Mouse (Mus musculus) hindbrain, embryonic 10.5 days (tissue): ENCODE measurements at regions not wholly inside any gene's neighbourhood (a gene's known extent, or its start where the extent isn't known, plus 50 kb on each side); places are given as distances from the start of the nearest gene placed in this dataset.
"Not testable (repeated sequence)": the region's sequence is repeated elsewhere in the genome, so short reads cannot be mapped to it uniquely, and the experiment has no call there.

ENCODE experiments used
- DNase-seq: peaks from one replicate; pipeline ENCODE4 v3.0.0-alpha.2; 2017; ENCODE audit warnings: low spot score
- H3K27ac ChIP-seq: fragments of 300-500 bp; sonication (generic); 2 replicates; pipeline ENCODE4 v1.5.1; 2016; ENCODE audit warnings: mild to moderate bottlenecking, moderate library complexity
- H3K27me3 ChIP-seq: fragments of 300-500 bp; sonication (generic); 2 replicates; pipeline ENCODE4 v1.6.1; 2016; ENCODE audit warnings: mild to moderate bottlenecking; ENCODE audit not compliant: poor library complexity, insufficient read depth, severe bottlenecking
- H3K36me3 ChIP-seq: fragments of 300-500 bp; sonication (generic); 2 replicates; pipeline ENCODE4 v1.6.1; 2016; ENCODE audit warnings: mild to moderate bottlenecking, moderate library complexity
- H3K4me1 ChIP-seq: fragments of 300-500 bp; sonication (generic); replicated peaks from 2 replicates; pipeline ENCODE4 v1.6.1; 2016; ENCODE audit warnings: mild to moderate bottlenecking
- H3K4me3 ChIP-seq: fragments of 300-500 bp; sonication (generic); 2 replicates; pipeline ENCODE4 v1.5.1; 2016; ENCODE audit warnings: mild to moderate bottlenecking, moderate library complexity
- H3K9me3 ChIP-seq: fragments of 300-500 bp; sonication (generic); 2 replicates; pipeline ENCODE4 v1.6.1; 2016; ENCODE audit warnings: mild to moderate bottlenecking, moderate library complexity
- WGBS: fragments of 180-500 bp; shearing (Covaris S2); methylation state at CpG from one replicate; pipeline ENCODE4 v1.1.7; 2016; 5-methylcytosine and 5-hydroxymethylcytosine counted together

- WGBS = 92% methylated on average over 9 of the region's 9 CpGs
- DNase-seq = no peak
- no peaks in the 10 kb centered on the region for H3K36me3 ChIP-seq
Observed at GRCm38 (mm10) chr19:54099292-54099691, 55.3 kb downstream of the Adra2a start.

GRCm38 (mm10) chr19:54099769-54100168 lies 55.8 kb downstream of the Adra2a start:
- Histone ChIP-seq H3K4me3 (no peak overlapping the region), H3K36me3 (no peaks in the 10 kb centered on the region), H3K4me1 (peaks cover 12% of the 10 kb centered on the region), H3K27me3 (no peaks in the 10 kb centered on the region), H3K27ac (no peak overlapping the region), H3K9me3 (no peaks in the 10 kb centered on the region)
- DNase-seq = no peak
- WGBS = 69% methylated on average over 6 of the region's 6 CpGs

More at GRCm38 (mm10) chr19:54099292-54099691, 55.3 kb downstream of the Adra2a start:
- no peaks in the 10 kb centered on the region for H3K27me3 ChIP-seq
- H3K9me3 ChIP-seq = no peaks in the 10 kb centered on the region
- peaks cover 16% of the 10 kb centered on the region for H3K4me1 ChIP-seq
- H3K27ac ChIP-seq = no peak overlapping the region
- no peak overlapping the region for H3K4me3 ChIP-seq

GRCm38 (mm10) chr19:54106571-54106970 lies 62.6 kb downstream of the Adra2a start:
- H3K27ac ChIP-seq = no peak overlapping the region
- no peaks in the 10 kb centered on the region for H3K36me3 ChIP-seq
- no peak for DNase-seq
- peaks cover 9% of the 10 kb centered on the region for H3K4me1 ChIP-seq
- H3K4me3 ChIP-seq = no peak overlapping the region
- no peaks in the 10 kb centered on the region for H3K27me3 ChIP-seq
- peaks cover 4% of the 10 kb centered on the region; the same call in 1 of the 2 replicates for H3K9me3 ChIP-seq
- WGBS = 78% methylated on average over 3 of the region's 3 CpGs

- DNase-seq = peak; percentile 23
- Histone ChIP-seq H3K27ac (no peak overlapping the region), H3K27me3 (no peaks in the 10 kb centered on the region), H3K36me3 (no peaks in the 10 kb centered on the region), H3K4me3 (no peak overlapping the region), H3K9me3 (peaks cover 4% of the 10 kb centered on the region; the same call in 1 of the 2 replicates), H3K4me1 (peaks cover 9% of the 10 kb centered on the region)
- WGBS = 54% methylated on average over 13 of the region's 13 CpGs
Observed at GRCm38 (mm10) chr19:54107103-54107821, 63.3 kb downstream of the Adra2a start.

GRCm38 (mm10) chr19:54110080-54110479 lies 66.1 kb downstream of the Adra2a start:
- H3K27ac ChIP-seq = no peak overlapping the region
- H3K27me3 ChIP-seq = peaks cover 19% of the 10 kb centered on the region
- DNase-seq = no peak
- 89% methylated on average over 6 of the region's 6 CpGs for WGBS
- H3K9me3 ChIP-seq = peaks cover 4% of the 10 kb centered on the region; the same call in 1 of the 2 replicates
- no peaks in the 10 kb centered on the region for H3K36me3 ChIP-seq
- peaks cover 25% of the 10 kb centered on the region for H3K4me1 ChIP-seq
- no peak overlapping the region for H3K4me3 ChIP-seq

- no peak overlapping the region for H3K4me3 ChIP-seq
- no peaks in the 10 kb centered on the region for H3K36me3 ChIP-seq
- H3K4me1 ChIP-seq = peaks cover 21% of the 10 kb centered on the region
- peaks cover 29% of the 10 kb centered on the region for H3K27me3 ChIP-seq
- 90% methylated on average over 3 of the region's 3 CpGs for WGBS
- no peak for DNase-seq
- peaks cover 4% of the 10 kb centered on the region; the same call in 1 of the 2 replicates for H3K9me3 ChIP-seq
- H3K27ac ChIP-seq = no peak overlapping the region
Observed at GRCm38 (mm10) chr19:54112691-54113090, 68.7 kb downstream of the Adra2a start.

- Histone ChIP-seq H3K27me3 (peaks cover 29% of the 10 kb centered on the region), H3K4me3 (no peak overlapping the region), H3K27ac (no peak overlapping the region), H3K9me3 (peaks cover 4% of the 10 kb centered on the region; the same call in 1 of the 2 replicates), H3K4me1 (peaks cover 20% of the 10 kb centered on the region), H3K36me3 (no peaks in the 10 kb centered on the region)
- WGBS = 50% methylated on average over 6 of the region's 6 CpGs
- DNase-seq = no peak
Observed at GRCm38 (mm10) chr19:54113421-54113820, 69.5 kb downstream of the Adra2a start.

GRCm38 (mm10) chr19:54114588-54115317 lies 70.8 kb downstream of the Adra2a start:
- H3K27ac ChIP-seq = peak overlapping the region; percentile 50; the same call in 1 of the 2 replicates
- DNase-seq = peak; percentile 66
- H3K36me3 ChIP-seq = no peaks in the 10 kb centered on the region
- WGBS = 7% methylated on average over 22 of the region's 22 CpGs
- H3K9me3 ChIP-seq = no peaks in the 10 kb centered on the region
- H3K27me3 ChIP-seq = peaks cover 29% of the 10 kb centered on the region
- H3K4me3 ChIP-seq = peak overlapping the region; percentile 48
- H3K4me1 ChIP-seq = peaks cover 20% of the 10 kb centered on the region

- no peaks in the 10 kb centered on the region for H3K36me3 ChIP-seq
- no peak for DNase-seq
- peak overlapping the region; percentile 50; the same call in 1 of the 2 replicates for H3K27ac ChIP-seq
- H3K27me3 ChIP-seq = peaks cover 29% of the 10 kb centered on the region
- peak overlapping the region; percentile 48 for H3K4me3 ChIP-seq
- no peaks in the 10 kb centered on the region for H3K9me3 ChIP-seq
- WGBS = 38% methylated on average over 4 of the region's 4 CpGs
- H3K4me1 ChIP-seq = peaks cover 20% of the 10 kb centered on the region
Observed at GRCm38 (mm10) chr19:54115335-54115734, 71.4 kb downstream of the Adra2a start.

- DNase-seq = no peak
- Histone ChIP-seq H3K9me3 (no peaks in the 10 kb centered on the region), H3K27ac (no peak overlapping the region), H3K36me3 (no peaks in the 10 kb centered on the region), H3K4me3 (no peak overlapping the region), H3K4me1 (peaks cover 20% of the 10 kb centered on the region), H3K27me3 (peaks cover 29% of the 10 kb centered on the region)
- 87% methylated on average over 4 of the region's 4 CpGs for WGBS
Observed at GRCm38 (mm10) chr19:54116829-54117228, 72.9 kb downstream of the Adra2a start.

- H3K27ac ChIP-seq = no peak overlapping the region
- 78% methylated on average over 11 of the region's 11 CpGs for WGBS
- H3K36me3 ChIP-seq = no peaks in the 10 kb centered on the region
- H3K9me3 ChIP-seq = no peaks in the 10 kb centered on the region
- peaks cover 29% of the 10 kb centered on the region for H3K27me3 ChIP-seq
- H3K4me3 ChIP-seq = no peak overlapping the region
- peaks cover 20% of the 10 kb centered on the region for H3K4me1 ChIP-seq
- no peak for DNase-seq
Observed at GRCm38 (mm10) chr19:54117676-54118075, 73.7 kb downstream of the Adra2a start.

- Histone ChIP-seq H3K27me3 (no peaks in the 10 kb centered on the region), H3K4me1 (no peaks in the 10 kb centered on the region), H3K27ac (no peak overlapping the region), H3K36me3 (no peaks in the 10 kb centered on the region), H3K9me3 (no peaks in the 10 kb centered on the region), H3K4me3 (no peak overlapping the region)
- DNase-seq = no peak
- WGBS = 77% methylated on average over 9 of the region's 9 CpGs
Observed at GRCm38 (mm10) chr19:54123586-54123985, 79.6 kb downstream of the Adra2a start.

GRCm38 (mm10) chr19:54151766-54152165 lies 107.8 kb downstream of the Adra2a start:
- not testable (repeated sequence) for DNase-seq, H3K4me3 ChIP-seq, H3K9me3 ChIP-seq, H3K36me3 ChIP-seq, H3K4me1 ChIP-seq, H3K27ac ChIP-seq, H3K27me3 ChIP-seq
- WGBS = 93% methylated on average over 1 of the region's 1 CpGs
